In genomic region chr10:68541943-68542420, GRCm38 (mm10) we compare ENCODE assay signal across 8 mouse cellular contexts. TPM values are rescaled to one million over a fixed set of nuclear protein-coding genes. Genes with fewer than 3 reads are reported as not detected.
DNase-seq lines count a peak whose midpoint lies in the region; ATAC-seq and TF ChIP-seq lines count a peak whose summit lies in the region.

No protein-coding gene starts in this region.

- DNase-seq in heart, postnatal 4 days = no peak
- no peak for DNase-seq in embryonic facial prominence, embryonic 10.5 days (ENCODE audit: low spot score)
- DNase-seq in layer of hippocampus, postnatal 25 days (ENCODE audit: extremely low spot score in 1 of 2, low spot score in 1 of 2) = no peak
- DNase-seq in adrenal gland, adult 8-10 months = no peak
- no peak for DNase-seq in thymus, adult 2 months

- peak overlapping the region; percentile 44 for H3K4me3 ChIP-seq in heart, embryonic 11.5 days (ENCODE audit: low read depth, low read length)
- peak overlapping the region; percentile 51 for H3K4me3 ChIP-seq in embryonic facial prominence, embryonic 10.5 days
- H3K4me3 ChIP-seq in midbrain, embryonic 13.5 days (replicated peaks) = peak overlapping the region; percentile 12; the same call in 1 of the 2 replicates
- no peak overlapping the region for H3K4me3 ChIP-seq in thymus, adult 2 months (ENCODE audit: control insufficient read depth, insufficient read depth, low read length)

- no peaks in the 10 kb centered on the region for H3K27me3 ChIP-seq in heart, embryonic 11.5 days (ENCODE audit: control insufficient read depth, insufficient read depth, low read length)
- no peaks in the 10 kb centered on the region for H3K27me3 ChIP-seq in embryonic facial prominence, embryonic 10.5 days (replicated peaks; ENCODE audit: low read depth, poor library complexity, severe bottlenecking)
- no peaks in the 10 kb centered on the region for H3K27me3 ChIP-seq in midbrain, embryonic 13.5 days
- no peaks in the 10 kb centered on the region for H3K27me3 ChIP-seq in thymus, adult 2 months (ENCODE audit: control insufficient read depth, insufficient read depth, low read length)

- H3K27ac ChIP-seq in heart, embryonic 11.5 days (ENCODE audit: low read depth, low read length) = peak overlapping the region; percentile 74; the same call in 1 of the 2 replicates
- no peak overlapping the region for H3K27ac ChIP-seq in embryonic facial prominence, embryonic 10.5 days (replicated peaks)
- H3K27ac ChIP-seq in midbrain, embryonic 13.5 days = no peak overlapping the region
- H3K27ac ChIP-seq in thymus, adult 2 months (ENCODE audit: control insufficient read depth, insufficient read depth, low read length) = no peak overlapping the region

- no peak for ATAC-seq in heart, embryonic 11.5 days (replicated peaks; ENCODE audit: insufficient number of reproducible peaks, low FRiP score, low TSS enrichment)
- peak; percentile 24 for ATAC-seq in inflammation-experienced regulatory T-cells, adult 6 months
- 0 out of 2 replicates have a peak, but pooled peaks have one; percentile 45 for ATAC-seq in midbrain, embryonic 13.5 days

- TF ChIP-seq POLR2A in thymus, adult 2 months (IDR thresholded peaks at IDR 0.05; ENCODE audit: control insufficient read depth, extremely low read depth, insufficient read depth, low read length, poor library complexity) = no peak

- H3K4me1 ChIP-seq in heart, embryonic 11.5 days (ENCODE audit: control insufficient read depth, insufficient read depth, low read length) = peaks cover 7% of the 10 kb centered on the region; the same call in 1 of the 2 replicates
- H3K4me1 ChIP-seq in embryonic facial prominence, embryonic 10.5 days = peaks cover 23% of the 10 kb centered on the region
- peaks cover 20% of the 10 kb centered on the region for H3K4me1 ChIP-seq in midbrain, embryonic 13.5 days (replicated peaks)
- H3K4me1 ChIP-seq in thymus, adult 2 months (replicated peaks; ENCODE audit: control insufficient read depth, insufficient read depth, low read length) = peaks cover 10% of the 10 kb centered on the region

- H3K9ac ChIP-seq in heart, embryonic 11.5 days (ENCODE audit: low read depth, low read length) = peak overlapping the region; percentile 70; the same call in 1 of the 2 replicates
- no peak overlapping the region for H3K9ac ChIP-seq in midbrain, embryonic 13.5 days (replicated peaks)

- H3K9me3 ChIP-seq in heart, embryonic 11.5 days (replicated peaks; ENCODE audit: control insufficient read depth, low read length) = no peaks in the 10 kb centered on the region
- no peaks in the 10 kb centered on the region for H3K9me3 ChIP-seq in embryonic facial prominence, embryonic 10.5 days
- H3K9me3 ChIP-seq in midbrain, embryonic 13.5 days = 0 out of 2 replicates have a peak, but pooled peaks cover 2% of the 10 kb centered on the region

- TF ChIP-seq CTCF in thymus, adult 2 months (IDR thresholded peaks at IDR 0.05; ENCODE audit: borderline replicate concordance, control insufficient read depth, extremely low read depth, insufficient read depth, low read length, poor library complexity) = no peak

- 37% methylated on average over 7 of the region's 7 CpGs for WGBS in heart, embryonic 11.5 days (ENCODE audit: insufficient replicate concordance)
- WGBS in embryonic facial prominence, embryonic 10.5 days = 51% methylated on average over 7 of the region's 7 CpGs
- 42% methylated on average over 7 of the region's 7 CpGs for WGBS in midbrain, embryonic 13.5 days
- 7% methylated on average over 7 of the region's 7 CpGs for WGBS in thymus, adult 2 months

- peak overlapping the region; percentile 70 for H3K4me2 ChIP-seq in heart, embryonic 11.5 days
- H3K4me2 ChIP-seq in midbrain, embryonic 13.5 days (replicated peaks) = peak overlapping the region; percentile 33

- no peaks in the 10 kb centered on the region for H3K36me3 ChIP-seq in heart, embryonic 11.5 days (ENCODE audit: control insufficient read depth, insufficient read depth, low read length)
- no peaks in the 10 kb centered on the region for H3K36me3 ChIP-seq in embryonic facial prominence, embryonic 10.5 days (replicated peaks)
- no peaks in the 10 kb centered on the region for H3K36me3 ChIP-seq in midbrain, embryonic 13.5 days
- no peaks in the 10 kb centered on the region for H3K36me3 ChIP-seq in thymus, adult 2 months (ENCODE audit: control insufficient read depth, insufficient read depth, low read length)

RNA-seq across cellular contexts. Expression of gene Cabcoco1, which starts 0.3 kb away (rescaled TPM):
- 16.4 and 17.0 TPM in 2 replicates for polyA plus RNA-seq in heart, embryonic 11.5 days (2014; fragmentation: Nextera tagmentation; extraction: Ambion mirVana)
- 10 to 100 TPM; 30.5 to 36.1 TPM for total RNA-seq in heart, postnatal 4 days (2021)
- polyA plus RNA-seq in embryonic facial prominence, embryonic 10.5 days (2016; fragmentation: Nextera tagmentation; extraction: Ambion mirVana) = 0.20 TPM in 1 of 2 replicates, not detected in the other
- polyA plus RNA-seq in inflammation-experienced regulatory T-cells, adult 6 months (2017; shearing (Covaris generic)) = 1 to 10 TPM; 2.9 to 3.5 (median 3.2) TPM
- polyA plus RNA-seq in midbrain, embryonic 13.5 days (2015; fragmentation: Nextera tagmentation; extraction: Ambion mirVana) = 0.40 and 0.51 TPM in 2 replicates
- 1 to 10 TPM; 2.3 to 3.0 TPM for total RNA-seq in layer of hippocampus, postnatal 25 days (2021)
- total RNA-seq in adrenal gland, adult 8-10 months (2022) = 1 to 10 TPM; 3.1 to 5.6 (median 4.0) TPM
- 0.13 and 0.73 TPM in 2 replicates for polyA plus RNA-seq in thymus, adult 2 months (2012; rRNA removed)
